Mouse (Mus musculus): Measurements from ENCODE around the gene Esyt1. TPM values are rescaled to one million over a fixed set of nuclear protein-coding genes. Genes with fewer than 3 reads are reported as not detected.

Gene Esyt1
- polyA plus RNA-seq, 1 experiment = 75.2 TPM

- Histone ChIP-seq H3K4me1 (ENCODE audit: control insufficient read depth, insufficient read depth, low read length) (no peaks in the 10 kb centered on the region), H3K27ac (ENCODE audit: insufficient read depth, low read length) (no peak overlapping the region), H3K4me3 (ENCODE audit: insufficient read depth, low read length) (no peak overlapping the region)
- TF ChIP-seq POLR2A (IDR thresholded peaks at IDR 0.05; ENCODE audit: low read depth, low read length) (no peak), CTCF (IDR thresholded peaks at IDR 0.05; ENCODE audit: borderline replicate concordance, insufficient read depth, low read length) (no peak)
Measured at GRCm38 (mm10) chr10:128522351-128522750, 3.3 kb downstream of the Esyt1 start.

- no peak overlapping the region for H3K4me3 ChIP-seq (ENCODE audit: insufficient read depth, low read length)
- H3K4me1 ChIP-seq (ENCODE audit: control insufficient read depth, insufficient read depth, low read length) = no peaks in the 10 kb centered on the region
- no peak for TF ChIP-seq POLR2A (IDR thresholded peaks at IDR 0.05; ENCODE audit: low read depth, low read length)
- TF ChIP-seq CTCF (IDR thresholded peaks at IDR 0.05; ENCODE audit: borderline replicate concordance, insufficient read depth, low read length) = no peak
- H3K27ac ChIP-seq (ENCODE audit: insufficient read depth, low read length) = no peak overlapping the region
Measured at GRCm38 (mm10) chr10:128520591-128520990, 5.1 kb downstream of the Esyt1 start.

GRCm38 (mm10) chr10:128518833-128519232 lies 6.8 kb downstream of the Esyt1 start:
- H3K27ac ChIP-seq (ENCODE audit: insufficient read depth, low read length) = no peak overlapping the region
- H3K4me3 ChIP-seq (ENCODE audit: insufficient read depth, low read length) = no peak overlapping the region
- H3K4me1 ChIP-seq (ENCODE audit: control insufficient read depth, insufficient read depth, low read length) = no peaks in the 10 kb centered on the region
- TF ChIP-seq POLR2A (IDR thresholded peaks at IDR 0.05; ENCODE audit: low read depth, low read length) (no peak), CTCF (IDR thresholded peaks at IDR 0.05; ENCODE audit: borderline replicate concordance, insufficient read depth, low read length) (peak; percentile 38; the same call in 1 of the 2 replicates)

GRCm38 (mm10) chr10:128516677-128517076 lies 9.0 kb downstream of the Esyt1 start:
- Histone ChIP-seq H3K27ac (ENCODE audit: insufficient read depth, low read length) (no peak overlapping the region), H3K4me3 (ENCODE audit: insufficient read depth, low read length) (no peak overlapping the region), H3K4me1 (ENCODE audit: control insufficient read depth, insufficient read depth, low read length) (no peaks in the 10 kb centered on the region)
- TF ChIP-seq CTCF (IDR thresholded peaks at IDR 0.05; ENCODE audit: borderline replicate concordance, insufficient read depth, low read length) (no peak), POLR2A (IDR thresholded peaks at IDR 0.05; ENCODE audit: low read depth, low read length) (no peak)

GRCm38 (mm10) chr10:128516029-128516428 lies 9.6 kb downstream of the Esyt1 start:
- no peak for TF ChIP-seq POLR2A (IDR thresholded peaks at IDR 0.05; ENCODE audit: low read depth, low read length)
- no peak for TF ChIP-seq CTCF (IDR thresholded peaks at IDR 0.05; ENCODE audit: borderline replicate concordance, insufficient read depth, low read length)
- Histone ChIP-seq H3K4me3 (ENCODE audit: insufficient read depth, low read length) (no peak overlapping the region), H3K4me1 (ENCODE audit: control insufficient read depth, insufficient read depth, low read length) (no peaks in the 10 kb centered on the region), H3K27ac (ENCODE audit: insufficient read depth, low read length) (no peak overlapping the region)

- Histone ChIP-seq H3K27ac (ENCODE audit: insufficient read depth, low read length) (no peak overlapping the region), H3K4me1 (ENCODE audit: control insufficient read depth, insufficient read depth, low read length) (no peaks in the 10 kb centered on the region), H3K4me3 (ENCODE audit: insufficient read depth, low read length) (no peak overlapping the region)
- TF ChIP-seq CTCF (IDR thresholded peaks at IDR 0.05; ENCODE audit: borderline replicate concordance, insufficient read depth, low read length) (no peak), POLR2A (IDR thresholded peaks at IDR 0.05; ENCODE audit: low read depth, low read length) (no peak)
Measured at GRCm38 (mm10) chr10:128515044-128515443, 10.6 kb downstream of the Esyt1 start.

GRCm38 (mm10) chr10:128511761-128512160 lies 13.9 kb downstream of the Esyt1 start:
- no peaks in the 10 kb centered on the region for H3K4me1 ChIP-seq (ENCODE audit: control insufficient read depth, insufficient read depth, low read length)
- no peak overlapping the region for H3K4me3 ChIP-seq (ENCODE audit: insufficient read depth, low read length)
- H3K27ac ChIP-seq (ENCODE audit: insufficient read depth, low read length) = no peak overlapping the region
- TF ChIP-seq CTCF (IDR thresholded peaks at IDR 0.05; ENCODE audit: borderline replicate concordance, insufficient read depth, low read length) = no peak
- TF ChIP-seq POLR2A (IDR thresholded peaks at IDR 0.05; ENCODE audit: low read depth, low read length) = no peak

GRCm38 (mm10) chr10:128511189-128511588 lies 14.5 kb downstream of the Esyt1 start:
- Histone ChIP-seq H3K4me3 (ENCODE audit: insufficient read depth, low read length) (no peak overlapping the region), H3K4me1 (ENCODE audit: control insufficient read depth, insufficient read depth, low read length) (no peaks in the 10 kb centered on the region), H3K27ac (ENCODE audit: insufficient read depth, low read length) (no peak overlapping the region)
- TF ChIP-seq CTCF (IDR thresholded peaks at IDR 0.05; ENCODE audit: borderline replicate concordance, insufficient read depth, low read length) (no peak), POLR2A (IDR thresholded peaks at IDR 0.05; ENCODE audit: low read depth, low read length) (no peak)

- no peak overlapping the region for H3K4me3 ChIP-seq (ENCODE audit: insufficient read depth, low read length)
- no peak overlapping the region for H3K27ac ChIP-seq (ENCODE audit: insufficient read depth, low read length)
- H3K4me1 ChIP-seq (ENCODE audit: control insufficient read depth, insufficient read depth, low read length) = no peaks in the 10 kb centered on the region
- TF ChIP-seq CTCF (IDR thresholded peaks at IDR 0.05; ENCODE audit: borderline replicate concordance, insufficient read depth, low read length) = no peak
- no peak for TF ChIP-seq POLR2A (IDR thresholded peaks at IDR 0.05; ENCODE audit: low read depth, low read length)
Measured at GRCm38 (mm10) chr10:128510301-128510700, 15.4 kb downstream of the Esyt1 start.

GRCm38 (mm10) chr10:128509831-128510230 lies 15.8 kb downstream of the Esyt1 start:
- no peak overlapping the region for H3K27ac ChIP-seq (ENCODE audit: insufficient read depth, low read length)
- TF ChIP-seq POLR2A (IDR thresholded peaks at IDR 0.05; ENCODE audit: low read depth, low read length) = no peak
- no peak for TF ChIP-seq CTCF (IDR thresholded peaks at IDR 0.05; ENCODE audit: borderline replicate concordance, insufficient read depth, low read length)
- H3K4me1 ChIP-seq (ENCODE audit: control insufficient read depth, insufficient read depth, low read length) = no peaks in the 10 kb centered on the region; the same call in 1 of the 2 replicates
- H3K4me3 ChIP-seq (ENCODE audit: insufficient read depth, low read length) = no peak overlapping the region

- Histone ChIP-seq H3K4me3 (ENCODE audit: insufficient read depth, low read length) (no peak overlapping the region), H3K27ac (ENCODE audit: insufficient read depth, low read length) (no peak overlapping the region), H3K4me1 (ENCODE audit: control insufficient read depth, insufficient read depth, low read length) (no peaks in the 10 kb centered on the region; the same call in 1 of the 2 replicates)
- TF ChIP-seq CTCF (IDR thresholded peaks at IDR 0.05; ENCODE audit: borderline replicate concordance, insufficient read depth, low read length) = no peak
- no peak for TF ChIP-seq POLR2A (IDR thresholded peaks at IDR 0.05; ENCODE audit: low read depth, low read length)
Measured at GRCm38 (mm10) chr10:128509203-128509602, 16.5 kb downstream of the Esyt1 start.

Measured in embryonic fibroblast, embryonic 13.5 days (primary cell).